Mouse (Mus musculus): ENCODE results near the gene Rbl1. TPM values are rescaled to one million over a fixed set of nuclear protein-coding genes. Genes with fewer than 3 reads are reported as not detected.

Rbl1 gene
- polyA plus RNA-seq, 1 experiment from 2014 or later, result 5.7 TPM

- H3K27me3 ChIP-seq (ENCODE audit: control insufficient read depth, insufficient read depth, low read length), result no peaks in the 10 kb centered on the region
- no peaks in the 10 kb centered on the region for H3K4me1 ChIP-seq (ENCODE audit: control insufficient read depth, insufficient read depth, low read length)
- no peak overlapping the region for H3K27ac ChIP-seq (ENCODE audit: low read depth, low read length)
- H3K9ac ChIP-seq (replicated peaks; ENCODE audit: low read depth, low read length), result no peak overlapping the region
- H3K9me3 ChIP-seq (ENCODE audit: control insufficient read depth, low read length), result no peaks in the 10 kb centered on the region
- no peaks in the 10 kb centered on the region for H3K36me3 ChIP-seq (ENCODE audit: control insufficient read depth, insufficient read depth, low read length)
- WGBS, result 88% methylated on average over 1 of the region's 1 CpGs
- H3K4me2 ChIP-seq (ENCODE audit: low read depth, low read length), result no peak overlapping the region
- no peak overlapping the region for H3K4me3 ChIP-seq (ENCODE audit: low read depth, low read length)
- ATAC-seq (ENCODE audit: low read depth), result no peak
These were observed 72.2 kb downstream of the Rbl1 start for GRCm38 (mm10) chr2:157132086-157132485.

GRCm38 (mm10) chr2:157130813-157131514 is 73.4 kb downstream of the Rbl1 start:
- 93% methylated on average over 8 of the region's 8 CpGs for WGBS
- H3K4me2 ChIP-seq (ENCODE audit: low read depth, low read length), result no peak overlapping the region
- ATAC-seq (ENCODE audit: low read depth), result no peak
- no peaks in the 10 kb centered on the region for H3K36me3 ChIP-seq (ENCODE audit: control insufficient read depth, insufficient read depth, low read length)
- no peaks in the 10 kb centered on the region for H3K9me3 ChIP-seq (ENCODE audit: control insufficient read depth, low read length)
- no peak overlapping the region for H3K4me3 ChIP-seq (ENCODE audit: low read depth, low read length)
- H3K27ac ChIP-seq (ENCODE audit: low read depth, low read length), result no peak overlapping the region
- H3K27me3 ChIP-seq (ENCODE audit: control insufficient read depth, insufficient read depth, low read length), result no peaks in the 10 kb centered on the region
- no peak overlapping the region for H3K9ac ChIP-seq (replicated peaks; ENCODE audit: low read depth, low read length)
- no peaks in the 10 kb centered on the region for H3K4me1 ChIP-seq (ENCODE audit: control insufficient read depth, insufficient read depth, low read length)

DNA sequence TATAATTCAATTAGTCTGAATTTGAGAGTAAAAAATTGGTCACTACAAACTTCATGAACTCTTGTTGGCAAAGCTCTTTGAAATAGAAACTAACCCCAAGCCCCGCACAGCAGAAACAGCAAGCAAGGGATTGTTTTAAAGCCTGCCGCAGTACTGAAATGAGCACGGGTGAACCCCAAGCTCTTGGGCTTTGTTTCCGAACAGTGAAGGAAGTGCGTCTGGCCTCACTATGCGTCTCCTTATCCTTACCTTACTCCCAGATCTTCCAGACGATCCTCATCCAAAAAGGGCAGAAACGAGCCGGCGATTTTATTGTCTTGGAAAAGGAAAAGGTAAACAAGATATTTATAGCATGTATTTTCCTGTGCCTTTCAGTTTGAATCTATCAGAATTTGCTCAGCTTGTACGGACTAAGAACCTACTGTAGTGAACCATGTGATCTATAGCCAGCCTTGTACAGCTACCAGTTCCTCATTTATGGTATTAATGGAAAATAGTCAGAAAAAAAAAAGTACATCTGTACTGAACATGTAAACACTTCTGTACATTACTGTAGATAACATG is 74.7 kb downstream of the Rbl1 start:
- no peaks in the 10 kb centered on the region for H3K4me1 ChIP-seq (ENCODE audit: control insufficient read depth, insufficient read depth, low read length)
- H3K4me3 ChIP-seq (ENCODE audit: low read depth, low read length), result no peak overlapping the region
- H3K4me2 ChIP-seq (ENCODE audit: low read depth, low read length), result no peak overlapping the region
- WGBS, result 82% methylated on average over 11 of the region's 11 CpGs
- H3K9ac ChIP-seq (replicated peaks; ENCODE audit: low read depth, low read length), result no peak overlapping the region
- H3K36me3 ChIP-seq (ENCODE audit: control insufficient read depth, insufficient read depth, low read length), result no peaks in the 10 kb centered on the region
- ATAC-seq (ENCODE audit: low read depth), result no peak
- H3K27ac ChIP-seq (ENCODE audit: low read depth, low read length), result no peak overlapping the region
- no peaks in the 10 kb centered on the region for H3K27me3 ChIP-seq (ENCODE audit: control insufficient read depth, insufficient read depth, low read length)
- no peaks in the 10 kb centered on the region for H3K9me3 ChIP-seq (ENCODE audit: control insufficient read depth, low read length)

- Histone ChIP-seq H3K36me3 (ENCODE audit: control insufficient read depth, insufficient read depth, low read length) (no peaks in the 10 kb centered on the region), H3K27me3 (ENCODE audit: control insufficient read depth, insufficient read depth, low read length) (no peaks in the 10 kb centered on the region), H3K9me3 (ENCODE audit: control insufficient read depth, low read length) (no peaks in the 10 kb centered on the region), H3K9ac (replicated peaks; ENCODE audit: low read depth, low read length) (no peak overlapping the region), H3K4me1 (ENCODE audit: control insufficient read depth, insufficient read depth, low read length) (no peaks in the 10 kb centered on the region), H3K4me3 (ENCODE audit: low read depth, low read length) (no peak overlapping the region), H3K27ac (ENCODE audit: low read depth, low read length) (no peak overlapping the region), H3K4me2 (ENCODE audit: low read depth, low read length) (no peak overlapping the region)
- ATAC-seq (ENCODE audit: low read depth), result no peak
- 93% methylated on average over 4 of the region's 4 CpGs for WGBS
These were observed 75.2 kb downstream of the Rbl1 start for GRCm38 (mm10) chr2:157129096-157129495.

GRCm38 (mm10) chr2:157128072-157128471 is 76.3 kb downstream of the Rbl1 start:
- no peak overlapping the region for H3K27ac ChIP-seq (ENCODE audit: low read depth, low read length)
- H3K4me2 ChIP-seq (ENCODE audit: low read depth, low read length), result no peak overlapping the region
- no peaks in the 10 kb centered on the region for H3K27me3 ChIP-seq (ENCODE audit: control insufficient read depth, insufficient read depth, low read length)
- no peaks in the 10 kb centered on the region for H3K36me3 ChIP-seq (ENCODE audit: control insufficient read depth, insufficient read depth, low read length)
- no peak overlapping the region for H3K4me3 ChIP-seq (ENCODE audit: low read depth, low read length)
- ATAC-seq (ENCODE audit: low read depth), result no peak
- H3K9ac ChIP-seq (replicated peaks; ENCODE audit: low read depth, low read length), result no peak overlapping the region
- H3K9me3 ChIP-seq (ENCODE audit: control insufficient read depth, low read length), result no peaks in the 10 kb centered on the region
- H3K4me1 ChIP-seq (ENCODE audit: control insufficient read depth, insufficient read depth, low read length), result no peaks in the 10 kb centered on the region
- 72% methylated on average over 4 of the region's 4 CpGs for WGBS

- Histone ChIP-seq H3K4me3 (ENCODE audit: low read depth, low read length) (no peak overlapping the region), H3K4me2 (ENCODE audit: low read depth, low read length) (no peak overlapping the region), H3K27ac (ENCODE audit: low read depth, low read length) (no peak overlapping the region), H3K9me3 (ENCODE audit: control insufficient read depth, low read length) (no peaks in the 10 kb centered on the region), H3K36me3 (ENCODE audit: control insufficient read depth, insufficient read depth, low read length) (no peaks in the 10 kb centered on the region), H3K27me3 (ENCODE audit: control insufficient read depth, insufficient read depth, low read length) (no peaks in the 10 kb centered on the region), H3K9ac (replicated peaks; ENCODE audit: low read depth, low read length) (no peak overlapping the region), H3K4me1 (ENCODE audit: control insufficient read depth, insufficient read depth, low read length) (no peaks in the 10 kb centered on the region)
- no peak for ATAC-seq (ENCODE audit: low read depth)
- 95% methylated on average over 3 of the region's 3 CpGs for WGBS
These were observed 77.0 kb downstream of the Rbl1 start for GRCm38 (mm10) chr2:157127370-157127769.

- no peak overlapping the region for H3K9ac ChIP-seq (replicated peaks; ENCODE audit: low read depth, low read length)
- H3K27me3 ChIP-seq (ENCODE audit: control insufficient read depth, insufficient read depth, low read length), result no peaks in the 10 kb centered on the region
- no peaks in the 10 kb centered on the region for H3K9me3 ChIP-seq (ENCODE audit: control insufficient read depth, low read length)
- no peak for ATAC-seq (ENCODE audit: low read depth)
- H3K27ac ChIP-seq (ENCODE audit: low read depth, low read length), result no peak overlapping the region
- no peaks in the 10 kb centered on the region for H3K4me1 ChIP-seq (ENCODE audit: control insufficient read depth, insufficient read depth, low read length)
- no peaks in the 10 kb centered on the region for H3K36me3 ChIP-seq (ENCODE audit: control insufficient read depth, insufficient read depth, low read length)
- H3K4me3 ChIP-seq (ENCODE audit: low read depth, low read length), result no peak overlapping the region
- H3K4me2 ChIP-seq (ENCODE audit: low read depth, low read length), result no peak overlapping the region
- 93% methylated on average over 3 of the region's 3 CpGs for WGBS
These were observed 79.1 kb downstream of the Rbl1 start for GRCm38 (mm10) chr2:157125246-157125645.

GRCm38 (mm10) chr2:157121766-157122165 is 82.6 kb downstream of the Rbl1 start:
- no peaks in the 10 kb centered on the region for H3K9me3 ChIP-seq (ENCODE audit: control insufficient read depth, low read length)
- no peaks in the 10 kb centered on the region for H3K4me1 ChIP-seq (ENCODE audit: control insufficient read depth, insufficient read depth, low read length)
- 91% methylated on average over 8 of the region's 8 CpGs for WGBS
- no peak overlapping the region for H3K4me2 ChIP-seq (ENCODE audit: low read depth, low read length)
- no peaks in the 10 kb centered on the region for H3K36me3 ChIP-seq (ENCODE audit: control insufficient read depth, insufficient read depth, low read length)
- no peak overlapping the region for H3K9ac ChIP-seq (replicated peaks; ENCODE audit: low read depth, low read length)
- ATAC-seq (ENCODE audit: low read depth), result no peak
- H3K27ac ChIP-seq (ENCODE audit: low read depth, low read length), result no peak overlapping the region
- no peak overlapping the region for H3K4me3 ChIP-seq (ENCODE audit: low read depth, low read length)
- H3K27me3 ChIP-seq (ENCODE audit: control insufficient read depth, insufficient read depth, low read length), result no peaks in the 10 kb centered on the region

DNA sequence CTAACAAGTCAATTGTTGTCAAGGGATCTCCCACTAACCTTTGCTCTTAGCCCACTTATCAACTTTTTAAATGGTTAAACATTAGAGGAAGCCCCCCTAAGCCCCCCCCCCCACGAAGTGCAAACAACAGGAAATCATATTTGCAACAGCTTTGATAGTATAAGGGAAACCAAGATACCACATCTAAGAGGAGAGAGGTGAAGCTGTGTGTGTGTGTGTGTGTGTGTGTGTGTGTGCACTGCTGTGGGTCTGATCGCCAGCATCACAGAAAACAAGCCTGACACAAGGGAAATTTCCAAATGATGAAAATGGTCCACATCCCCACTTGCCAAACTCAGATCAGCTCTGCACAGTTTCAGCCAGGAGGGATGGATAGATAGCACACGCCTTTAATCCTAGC is 85.3 kb downstream of the Rbl1 start:
- 74% methylated on average over 3 of the region's 3 CpGs for WGBS
- Histone ChIP-seq H3K36me3 (ENCODE audit: control insufficient read depth, insufficient read depth, low read length) (no peaks in the 10 kb centered on the region), H3K4me3 (ENCODE audit: low read depth, low read length) (no peak overlapping the region), H3K27ac (ENCODE audit: low read depth, low read length) (no peak overlapping the region), H3K9ac (replicated peaks; ENCODE audit: low read depth, low read length) (no peak overlapping the region), H3K4me1 (ENCODE audit: control insufficient read depth, insufficient read depth, low read length) (no peaks in the 10 kb centered on the region), H3K27me3 (ENCODE audit: control insufficient read depth, insufficient read depth, low read length) (no peaks in the 10 kb centered on the region), H3K4me2 (ENCODE audit: low read depth, low read length) (no peak overlapping the region), H3K9me3 (ENCODE audit: control insufficient read depth, low read length) (no peaks in the 10 kb centered on the region)
- ATAC-seq (ENCODE audit: low read depth), result no peak
